Mouse (Mus musculus) liver, embryonic 14.5 days (tissue): ENCODE data around the gene Gatm. TPM values are rescaled to one million over a fixed set of nuclear protein-coding genes. Genes with fewer than 3 reads are reported as not detected.
A peak's percentile ranks its signal among the peaks of the same experiment; 100 is the strongest.

Experiments
- ATAC-seq: fragments of 200-750 bp; cut with Nextera tagmentation; 2 replicates; pipeline ENCODE4 v1.8.0; 2017; ENCODE audit warnings: moderate number of reproducible peaks, mild to moderate bottlenecking, moderate library complexity; ENCODE audit not compliant: insufficient read depth
- DNase-seq, 3 experiments: peaks; one replicate each; pipeline ENCODE4 v3.0.0-alpha.2; 2012 to 2013; ENCODE audit warnings: low read depth in 3 of 3, low spot score in 3 of 3
- H3K27ac ChIP-seq: fragments of 300-500 bp; sonication (generic); 2 replicates; pipeline ENCODE4 v1.5.1; 2014; ENCODE audit warnings: moderate library complexity, mild to moderate bottlenecking, control low read depth, inconsistent platforms
- H3K27me3 ChIP-seq: fragments of 300-500 bp; sonication (generic); 2 replicates; pipeline ENCODE4 v1.6.1; 2014; ENCODE audit warnings: mild to moderate bottlenecking, low read length, moderate library complexity; ENCODE audit not compliant: control insufficient read depth, insufficient read depth
- H3K36me3 ChIP-seq: fragments of 300-500 bp; sonication (generic); replicated peaks from 2 replicates; pipeline ENCODE4 v1.6.1; 2014; ENCODE audit warnings: low read depth; ENCODE audit not compliant: control insufficient read depth, insufficient read depth
- H3K4me1 ChIP-seq, 2 experiments: fragments of 200-500 bp in 1 of 2; fragments of 300-500 bp in 1 of 2; sonication (generic) in 1 of 2; replicated peaks; 2 replicates each; pipeline ENCODE4 v1.6.1; 2012 to 2014; ENCODE audit warnings: antibody characterized with exemption in 1 of 2, inconsistent platforms in 1 of 2, low read length in 1 of 2; ENCODE audit not compliant: control insufficient read depth in 2 of 2, insufficient read depth in 2 of 2
- H3K4me2 ChIP-seq: fragments of 300-500 bp; sonication (generic); 2 replicates; pipeline ENCODE4 v1.6.1; 2014; ENCODE audit warnings: low read depth, mild to moderate bottlenecking, control low read depth, moderate library complexity
- H3K4me3 ChIP-seq, 2 experiments: fragments of 200-500 bp in 1 of 2; fragments of 300-500 bp in 1 of 2; sonication (generic) in 1 of 2; 2 replicates each; pipeline ENCODE4 v1.5.1; 2012 to 2014; ENCODE audit warnings: low read depth in 2 of 2, low read length in 2 of 2, mild to moderate bottlenecking in 2 of 2, control low read depth in 1 of 2, inconsistent platforms in 1 of 2, moderate library complexity in 1 of 2; ENCODE audit not compliant: insufficient read depth in 1 of 2
- H3K9ac ChIP-seq: fragments of 300-500 bp; sonication (generic); replicated peaks from 2 replicates; pipeline ENCODE4 v1.6.1; 2014; ENCODE audit warnings: mild to moderate bottlenecking, control low read depth, moderate library complexity
- H3K9me3 ChIP-seq: fragments of 300-500 bp; sonication (generic); 2 replicates; pipeline ENCODE4 v1.6.1; 2016; ENCODE audit warnings: low read length, mixed read lengths; ENCODE audit not compliant: control insufficient read depth
- CTCF ChIP-seq: IDR thresholded peaks from 2 replicates; pipeline ENCODE4 v1.5.1; 2016; ENCODE audit warnings: antibody characterized with exemption, low read depth, control low read depth
- EP300 ChIP-seq: IDR thresholded peaks from 2 replicates; pipeline ENCODE4 v1.6.1; 2016; ENCODE audit warnings: antibody characterized with exemption, low read depth
- WGBS: fragments of 180-500 bp; shearing (Covaris S2); extraction: QIAGEN DNeasy Blood & Tissue Kit; methylation state at CpG from one replicate; pipeline ENCODE4 v1.1.7; 2014; ENCODE audit not compliant: insufficient replicate concordance; 5-methylcytosine and 5-hydroxymethylcytosine counted together
- polyA plus RNA-seq, 2 experiments: library from polyadenylated mRNA; depleted of rRNA in 1 of 2; stranded (reverse) in 1 of 2; unstranded in 1 of 2; fragments of >200 nt; fragmentation: Nextera tagmentation in 1 of 2; extraction: Ambion mirVana in 1 of 2; gene quantifications; 2 replicates each; pipeline versions ENCODE4 v1.2.1 to v1.2.3; 2012 to 2014

The Gatm gene
- polyA plus RNA-seq (2012; rRNA removed) (8.6 and 14.1 TPM in 2 replicates), polyA plus RNA-seq (2014; fragmentation: Nextera tagmentation; extraction: Ambion mirVana) (24.8 and 27.6 TPM in 2 replicates)

DNA sequence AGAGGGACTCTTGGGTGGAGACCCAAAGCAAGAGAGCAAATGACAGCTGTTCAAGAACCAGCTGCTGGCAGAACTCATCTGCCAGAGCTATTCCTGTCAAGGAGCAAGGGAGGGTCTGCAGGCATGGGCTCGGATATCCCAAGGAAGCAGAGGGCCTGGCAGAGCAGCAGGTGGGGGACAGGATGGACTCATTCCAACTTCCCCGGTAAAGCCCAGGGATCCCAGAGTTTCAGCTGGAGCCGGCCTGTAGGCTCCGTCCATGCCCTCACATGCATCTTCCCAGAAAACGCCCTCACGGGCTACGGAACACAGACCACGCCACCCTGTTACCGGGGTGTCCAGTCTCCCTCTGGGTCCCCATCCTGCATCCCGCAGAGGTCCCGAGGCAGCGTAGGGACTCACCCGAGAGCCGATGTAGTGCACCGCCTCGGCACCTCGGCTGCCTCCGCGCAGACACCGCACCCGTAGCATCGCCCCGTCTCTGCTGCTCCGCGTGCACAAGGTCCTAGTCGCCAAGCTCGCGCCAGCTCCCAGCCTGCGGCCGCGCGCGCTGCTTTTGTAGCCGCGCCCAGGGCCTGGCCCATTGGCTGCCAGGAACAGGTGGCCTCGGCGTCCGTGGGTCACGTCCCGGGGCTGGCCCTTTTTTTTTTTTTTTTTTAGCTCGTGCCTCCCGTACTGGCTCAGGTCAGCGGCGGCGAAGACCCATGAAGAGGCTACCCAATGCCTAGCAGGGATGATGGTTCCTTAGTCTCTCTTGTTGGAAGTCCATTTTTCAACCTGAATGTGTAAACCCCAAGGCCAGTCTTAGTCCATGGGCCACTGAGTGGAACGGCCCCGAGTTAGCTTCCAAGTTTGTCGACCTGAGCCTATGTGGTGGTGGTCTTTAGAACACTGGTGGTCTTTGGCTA lies at the start of gene Gatm:
Gene Gatm, minus strand, starts transcription at position 558 of the 908 bp plus-strand sequence.
- H3K4me2 ChIP-seq = peak within 1 kb of the TSS; percentile 65
- peak within 1 kb of the TSS; percentile 50 to 53 for H3K4me3 ChIP-seq
- ATAC-seq (peak; percentile 91), DNase-seq (peak in 2 of 3 experiments; percentile 17 to 32)
- TF ChIP-seq CTCF (no peak), EP300 (no peak)
- H3K9me3 ChIP-seq = no peaks in the 10 kb centered on the region
- H3K36me3 ChIP-seq = no peaks in the 10 kb centered on the region
- WGBS = 4% methylated on average over 48 of the region's 48 CpGs
- peak within 1 kb of the TSS; percentile 40 for H3K9ac ChIP-seq
- peaks cover 5% of the 10 kb centered on the region; the same call in 1 of the 2 replicates for H3K27me3 ChIP-seq
- no peaks in the 10 kb centered on the region; a peak in 1 of 4 replicates for H3K4me1 ChIP-seq
- no peak within 1 kb of the TSS for H3K27ac ChIP-seq

DNA sequence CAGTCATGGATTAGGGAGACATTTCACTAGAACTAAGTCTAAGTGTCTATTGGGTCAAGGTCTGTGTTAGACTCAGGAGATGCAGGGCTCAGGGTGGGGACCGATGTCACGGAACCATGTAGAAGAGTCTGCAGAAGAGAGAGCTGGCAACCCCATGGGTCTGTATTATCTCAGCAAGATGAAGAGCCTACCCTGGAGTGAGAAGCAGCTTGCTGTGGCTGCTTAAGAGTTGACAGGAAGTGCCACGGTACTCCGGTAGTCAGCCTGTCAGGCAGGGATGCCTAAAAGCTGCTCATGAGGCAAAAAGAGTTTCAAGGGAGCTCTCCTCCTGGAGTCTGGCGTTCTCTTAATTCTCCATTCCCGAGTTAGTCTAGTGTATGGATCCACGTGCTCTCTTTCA lies 48.7 kb upstream of the Gatm start:
- Histone ChIP-seq H3K4me1 (no peaks in the 10 kb centered on the region), H3K36me3 (no peaks in the 10 kb centered on the region), H3K9me3 (no peaks in the 10 kb centered on the region), H3K4me2 (no peak overlapping the region), H3K4me3 (no peak overlapping the region), H3K27ac (no peak overlapping the region), H3K9ac (no peak overlapping the region), H3K27me3 (no peaks in the 10 kb centered on the region)
- 54% methylated on average over 7 of the region's 7 CpGs for WGBS
- no peak for ATAC-seq
- TF ChIP-seq CTCF (no peak), EP300 (no peak)
- no peak for DNase-seq

DNA sequence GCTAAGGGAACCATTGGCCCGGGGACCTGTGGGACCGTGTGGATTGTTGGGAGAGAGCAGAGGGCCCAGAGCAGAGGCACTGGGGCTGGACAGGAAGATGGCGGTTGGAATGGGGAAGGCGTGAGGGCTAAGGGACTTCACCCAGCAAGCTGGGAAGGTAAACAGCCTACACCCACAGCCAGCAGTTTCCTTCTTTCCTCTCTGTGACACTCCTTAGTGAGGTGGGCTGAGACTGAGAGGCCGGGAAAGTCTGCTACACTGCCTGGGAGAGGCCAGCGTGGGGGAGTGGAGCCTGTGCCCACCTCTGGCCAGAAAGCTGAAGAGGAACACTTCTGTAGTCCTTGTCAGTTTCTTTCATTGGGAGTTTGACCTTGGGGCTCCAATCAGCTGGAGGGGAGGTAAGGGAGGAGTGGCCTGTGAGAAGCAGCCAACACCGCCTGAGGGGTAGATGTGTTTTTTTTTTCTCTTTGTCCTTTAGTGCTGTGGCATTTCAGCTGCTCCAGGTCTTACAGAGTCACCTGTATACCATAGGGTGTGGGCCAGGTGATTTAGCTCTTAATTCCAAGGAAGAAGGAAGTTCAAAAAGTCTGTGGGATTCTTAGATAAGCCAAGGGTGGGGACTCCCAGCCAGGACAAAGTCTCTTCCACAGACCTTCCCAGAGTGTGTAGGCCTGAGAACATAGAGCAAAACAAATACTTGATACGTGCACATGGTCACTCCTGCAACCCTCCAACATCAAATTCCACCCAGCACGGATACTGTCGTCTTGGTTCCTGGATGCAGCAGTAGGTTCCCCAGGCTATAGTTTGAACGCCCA lies 46.8 kb upstream of the Gatm start:
- TF ChIP-seq EP300 = no peak
- no peak for TF ChIP-seq CTCF
- no peaks in the 10 kb centered on the region for H3K4me1 ChIP-seq
- no peak overlapping the region for H3K27ac ChIP-seq
- no peaks in the 10 kb centered on the region for H3K27me3 ChIP-seq
- no peak for ATAC-seq
- H3K4me3 ChIP-seq = no peak overlapping the region
- DNase-seq = no peak
- H3K4me2 ChIP-seq = no peak overlapping the region
- 55% methylated on average over 11 of the region's 11 CpGs for WGBS
- no peaks in the 10 kb centered on the region for H3K9me3 ChIP-seq
- no peak overlapping the region for H3K9ac ChIP-seq
- H3K36me3 ChIP-seq = no peaks in the 10 kb centered on the region

DNA sequence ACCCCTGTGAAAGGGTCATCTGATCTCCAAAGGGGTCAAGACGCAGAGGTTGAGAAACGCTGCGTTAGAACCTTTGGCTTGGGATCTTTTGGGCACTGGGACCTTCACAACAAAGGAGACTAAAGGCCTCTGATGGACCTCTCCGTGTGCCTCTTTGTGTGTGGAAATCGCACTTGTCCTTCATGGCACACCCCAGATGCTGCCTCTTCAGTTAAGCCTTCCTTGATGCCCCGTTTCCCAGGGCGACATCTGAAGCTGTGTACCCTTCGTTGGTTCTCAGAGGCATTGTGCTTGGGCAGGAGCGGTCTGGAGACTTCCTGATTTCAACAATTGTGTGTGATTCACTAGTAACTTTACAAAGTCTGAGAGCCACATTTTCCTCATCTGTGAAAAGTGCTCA lies 45.7 kb upstream of the Gatm start:
- Histone ChIP-seq H3K4me2 (no peak overlapping the region), H3K27ac (no peak overlapping the region), H3K36me3 (no peaks in the 10 kb centered on the region), H3K4me3 (no peak overlapping the region), H3K9me3 (no peaks in the 10 kb centered on the region), H3K9ac (no peak overlapping the region), H3K4me1 (no peaks in the 10 kb centered on the region), H3K27me3 (no peaks in the 10 kb centered on the region)
- DNase-seq = no peak
- ATAC-seq = no peak
- no peak for TF ChIP-seq EP300
- 51% methylated on average over 9 of the region's 9 CpGs for WGBS

DNA sequence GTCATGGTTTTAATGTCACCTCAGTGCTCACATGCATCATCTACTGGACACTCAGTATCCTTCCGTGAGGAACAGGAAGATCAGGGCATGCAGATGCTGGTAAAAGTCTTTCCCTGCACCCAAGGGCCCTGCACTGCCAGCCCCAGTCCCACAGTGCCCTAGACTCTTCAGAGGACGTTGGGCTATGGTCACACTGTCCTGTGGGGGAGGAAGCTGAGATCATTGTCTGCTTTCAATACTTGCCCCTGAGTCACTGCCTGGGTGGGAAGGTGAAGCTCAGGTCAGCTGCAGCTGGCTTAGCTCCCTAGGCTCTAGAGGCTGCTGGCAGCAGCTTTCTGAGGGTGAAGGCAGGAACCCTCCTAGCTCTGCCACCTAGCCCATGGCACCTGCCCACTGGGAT lies 44.9 kb upstream of the Gatm start:
- ATAC-seq = no peak
- no peaks in the 10 kb centered on the region for H3K4me1 ChIP-seq
- no peak for DNase-seq
- H3K27me3 ChIP-seq = no peaks in the 10 kb centered on the region
- no peak overlapping the region for H3K27ac ChIP-seq
- no peak overlapping the region for H3K9ac ChIP-seq
- no peak overlapping the region for H3K4me3 ChIP-seq
- TF ChIP-seq CTCF (no peak), EP300 (no peak)
- H3K9me3 ChIP-seq = no peaks in the 10 kb centered on the region
- 27% methylated on average over 2 of the region's 2 CpGs for WGBS
- no peak overlapping the region for H3K4me2 ChIP-seq
- H3K36me3 ChIP-seq = no peaks in the 10 kb centered on the region
